ENCODE assay signal across 8 mouse cellular contexts in genomic region chr3:96551203-96551602, GRCm38 (mm10). TPM values are rescaled to one million over a fixed set of nuclear protein-coding genes. Genes with fewer than 3 reads are reported as not detected.
DNase-seq lines count a peak whose midpoint lies in the region; ATAC-seq and TF ChIP-seq lines count a peak whose summit lies in the region.

No protein-coding gene starts in this region.

- intact Hi-C loops in heart, adult 2 months (cut with DNase I), result loop anchor here (1.0 to 10.0 kb wide), 2 partner anchors 29 to 556 kb away; partner anchors contain the start of gene Plekho1

- H3K79me2 ChIP-seq in heart, adult 2 months (replicated peaks; ENCODE audit: control insufficient read depth, insufficient read depth, low read length), result no peaks in the 10 kb centered on the region

- H3K4me1 ChIP-seq in heart, adult 2 months (ENCODE audit: control insufficient read depth, insufficient read depth, low read length), result peaks cover 23% of the 10 kb centered on the region
- H3K4me1 ChIP-seq in heart, embryonic 12.5 days (replicated peaks), result peaks cover 53% of the 10 kb centered on the region

- H3K9me3 ChIP-seq in heart, embryonic 12.5 days (replicated peaks), result no peaks in the 10 kb centered on the region

- TF ChIP-seq POLR2A in heart, adult 2 months (IDR thresholded peaks at IDR 0.05; ENCODE audit: insufficient read depth, low read depth, low read length), result peak; percentile 43; the same call in 1 of the 2 replicates

- WGBS in heart, adult 2 months, result 4% methylated on average over 8 of the region's 8 CpGs
- WGBS in heart, embryonic 12.5 days, result 14% methylated on average over 8 of the region's 8 CpGs

- peaks cover 3% of the 10 kb centered on the region for H3K36me3 ChIP-seq in heart, adult 2 months (ENCODE audit: control insufficient read depth, insufficient read depth, low read length)
- no peaks in the 10 kb centered on the region for H3K36me3 ChIP-seq in heart, embryonic 12.5 days

- no peaks in the 10 kb centered on the region for H3K27me3 ChIP-seq in heart, adult 2 months (ENCODE audit: control insufficient read depth, insufficient read depth, low read length)
- no peaks in the 10 kb centered on the region for H3K27me3 ChIP-seq in heart, embryonic 12.5 days (replicated peaks)

- H3K27ac ChIP-seq in heart, adult 2 months, result peak overlapping the region; percentile 99
- H3K27ac ChIP-seq in heart, embryonic 12.5 days (ENCODE audit: poor library complexity, severe bottlenecking), result no peak overlapping the region

- no peak for ATAC-seq in heart, embryonic 12.5 days (ENCODE audit: insufficient number of reproducible peaks, low FRiP score)

- peak overlapping the region; percentile 70 for H3K9ac ChIP-seq in heart, adult 2 months (ENCODE audit: low read depth, low read length)
- H3K9ac ChIP-seq in heart, embryonic 12.5 days, result no peak overlapping the region

- TF ChIP-seq CTCF in heart, adult 2 months (IDR thresholded peaks at IDR 0.05), result peak; percentile 87

- DNase-seq in heart, adult 2 months, result peak; percentile 74 to 78
- peak; percentile 85 for DNase-seq in CD4-positive, CD25-positive, alpha-beta regulatory T cell, adult 2 months (ENCODE audit: low read depth, low spot score)
- peak; percentile 69 for DNase-seq in adrenal gland, adult 2 months
- DNase-seq in gastrocnemius, postnatal 25 days, result peak; percentile 70
- DNase-seq in kidney, postnatal 36 days, result peak; percentile 87 to 88
- DNase-seq in naive thymus-derived CD4-positive, alpha-beta T cell, adult 2 months (ENCODE audit: low read depth), result peak; percentile 84
- DNase-seq in yolk sac, embryonic 10.5 days (ENCODE audit: low spot score), result no peak

- H3K4me2 ChIP-seq in heart, embryonic 12.5 days, result no peak overlapping the region

- no peak overlapping the region; the same call in 1 of the 2 replicates for H3K4me3 ChIP-seq in heart, adult 2 months
- H3K4me3 ChIP-seq in heart, embryonic 12.5 days, result no peak overlapping the region

- 0 out of 2 replicates have a peak, but pooled peaks have one; percentile 39 for TF ChIP-seq EP300 in heart, adult 2 months (IDR thresholded peaks at IDR 0.05; ENCODE audit: insufficient read depth, low read depth, low read length)

RNA-seq across cellular contexts. Expression of gene Txnip, which starts 6.6 kb away (rescaled TPM):
- total RNA-seq in heart, adult 2 months (2021), result 100 to 1,000 TPM; 276 to 338 TPM
- 515 and 744 TPM in 2 replicates for polyA plus RNA-seq in heart, adult 2 months (2012; rRNA removed)
- 144 and 150 TPM in 2 replicates for polyA plus RNA-seq in heart, embryonic 12.5 days (2016; fragmentation: Nextera tagmentation; extraction: Ambion mirVana)
- 100 to 1,000 TPM; 421 to 430 TPM for total RNA-seq in adrenal gland, adult 2 months (2021)
- 390 and 481 TPM in 2 replicates for polyA plus RNA-seq in adrenal gland, adult 2 months (2012; rRNA removed)
- 100 to 1,000 TPM; 343 to 504 TPM for total RNA-seq in gastrocnemius, postnatal 25 days (2021)

RNA-seq across cellular contexts. Expression of gene Gm16253, which starts 25.6 kb away (rescaled TPM):
- total RNA-seq in heart, adult 2 months (2021), result 1 to 10 TPM; 1.8 to 2.8 TPM
- not detected in 2 replicates for polyA plus RNA-seq in heart, adult 2 months (2012; rRNA removed)
- 1.6 and 2.4 TPM in 2 replicates for polyA plus RNA-seq in heart, embryonic 12.5 days (2016; fragmentation: Nextera tagmentation; extraction: Ambion mirVana)
- not detected for total RNA-seq in adrenal gland, adult 2 months (2021)
- polyA plus RNA-seq in adrenal gland, adult 2 months (2012; rRNA removed), result not detected in 2 replicates
- 1 to 10 TPM; 1.1 TPM for total RNA-seq in gastrocnemius, postnatal 25 days (2021)

RNA-seq across cellular contexts. Expression of gene Hfe2, which starts 26.2 kb away (rescaled TPM):
- total RNA-seq in heart, adult 2 months (2021), result 100 to 1,000 TPM; 289 to 295 TPM
- polyA plus RNA-seq in heart, adult 2 months (2012; rRNA removed), result 199 and 261 TPM in 2 replicates
- 7.9 and 9.2 TPM in 2 replicates for polyA plus RNA-seq in heart, embryonic 12.5 days (2016; fragmentation: Nextera tagmentation; extraction: Ambion mirVana)
- under 1 TPM in 1 of 2 experiments, not detected in 1; 0.23 TPM for total RNA-seq in adrenal gland, adult 2 months (2021)
- 0.11 and 0.31 TPM in 2 replicates for polyA plus RNA-seq in adrenal gland, adult 2 months (2012; rRNA removed)
- total RNA-seq in gastrocnemius, postnatal 25 days (2021), result 100 to 1,000 TPM; 474 to 621 TPM

RNA-seq across cellular contexts. Expression of gene Polr3gl, which starts 42.8 kb away (rescaled TPM):
- 10 to 100 TPM; 24.3 to 35.0 TPM for total RNA-seq in heart, adult 2 months (2021)
- 20.1 and 21.9 TPM in 2 replicates for polyA plus RNA-seq in heart, adult 2 months (2012; rRNA removed)
- polyA plus RNA-seq in heart, embryonic 12.5 days (2016; fragmentation: Nextera tagmentation; extraction: Ambion mirVana), result 39.2 and 39.3 TPM in 2 replicates
- 10 to 100 TPM; 32.5 to 38.5 TPM for total RNA-seq in adrenal gland, adult 2 months (2021)
- polyA plus RNA-seq in adrenal gland, adult 2 months (2012; rRNA removed), result 19.9 and 21.4 TPM in 2 replicates
- 10 to 100 TPM; 34.0 to 38.1 TPM for total RNA-seq in gastrocnemius, postnatal 25 days (2021)

RNA-seq across cellular contexts. Expression of gene Ankrd34a, which starts 45.2 kb away (rescaled TPM):
- 1 to 10 TPM; 1.3 to 2.4 TPM for total RNA-seq in heart, adult 2 months (2021)
- 2.1 and 3.1 TPM in 2 replicates for polyA plus RNA-seq in heart, adult 2 months (2012; rRNA removed)
- polyA plus RNA-seq in heart, embryonic 12.5 days (2016; fragmentation: Nextera tagmentation; extraction: Ambion mirVana), result 9.2 and 9.5 TPM in 2 replicates
- total RNA-seq in adrenal gland, adult 2 months (2021), result 1 to 10 TPM in 1 of 2 experiments, under 1 TPM in 1; 0.75 to 2.3 TPM
- 1.8 and 2.0 TPM in 2 replicates for polyA plus RNA-seq in adrenal gland, adult 2 months (2012; rRNA removed)
- total RNA-seq in gastrocnemius, postnatal 25 days (2021), result 1 to 10 TPM in 1 of 2 experiments, under 1 TPM in 1; 0.95 to 1.1 TPM

Comparison
In these comparisons a context has a peak if more than half of its experiments do, and no peak if none do; other contexts are left out.
1. RNA of gene Hfe2, which starts 26.2 kb away (total RNA-seq): 474 to 621 TPM in gastrocnemius, postnatal 25 days and 289 to 295 TPM in heart, adult 2 months; 0.23 TPM in adrenal gland, adult 2 months; every median in the first group is over 100 times any median in the second.